Comparison of ENCODE assay signal across 7 mouse cellular contexts in genomic region chr6:125090341-125091085, GRCm38 (mm10). TPM values are rescaled to one million over a fixed set of nuclear protein-coding genes. Genes with fewer than 3 reads are reported as not detected.
A peak's percentile ranks its signal among the peaks of the same experiment; 100 is the strongest.
DNase-seq lines count a peak whose midpoint lies in the region; ATAC-seq and TF ChIP-seq lines count a peak whose summit lies in the region.

No protein-coding gene starts in this region.

- H3K36me3 ChIP-seq in neural tube, embryonic 11.5 days (ENCODE audit: control insufficient read depth, insufficient read depth, low read length), result no peaks in the 10 kb centered on the region
- no peaks in the 10 kb centered on the region for H3K36me3 ChIP-seq in forebrain, embryonic 11.5 days (ENCODE audit: control insufficient read depth, insufficient read depth, low read length)
- no peaks in the 10 kb centered on the region for H3K36me3 ChIP-seq in limb, embryonic 14.5 days (ENCODE audit: control insufficient read depth, insufficient read depth, low read length)
- H3K36me3 ChIP-seq in stomach, embryonic 16.5 days (ENCODE audit: control insufficient read depth, insufficient read depth, low read length), result no peaks in the 10 kb centered on the region

- no peak; the same call in 1 of the 2 replicates for ATAC-seq in neural tube, embryonic 11.5 days (ENCODE audit: insufficient read depth, low FRiP score, low TSS enrichment)
- no peak for ATAC-seq in forebrain, embryonic 11.5 days (replicated peaks; ENCODE audit: low FRiP score)
- no peak for ATAC-seq in limb, embryonic 14.5 days (ENCODE audit: low FRiP score, low read depth)
- no peak for ATAC-seq in stomach, embryonic 16.5 days (ENCODE audit: insufficient read depth, low FRiP score)
- no peak for ATAC-seq in cerebellum, adult (ENCODE audit: insufficient number of reproducible peaks, low FRiP score, low TSS enrichment)

- H3K4me1 ChIP-seq in neural tube, embryonic 11.5 days (ENCODE audit: control insufficient read depth, insufficient read depth, low read length), result peaks cover 18% of the 10 kb centered on the region
- peaks cover 23% of the 10 kb centered on the region for H3K4me1 ChIP-seq in forebrain, embryonic 11.5 days (replicated peaks; ENCODE audit: control insufficient read depth, insufficient read depth, low read length)
- H3K4me1 ChIP-seq in limb, embryonic 14.5 days (ENCODE audit: control insufficient read depth, insufficient read depth, low read length), result peaks cover 26% of the 10 kb centered on the region
- H3K4me1 ChIP-seq in stomach, embryonic 16.5 days (ENCODE audit: control insufficient read depth, insufficient read depth, low read length), result peaks cover 24% of the 10 kb centered on the region

- TF ChIP-seq POLR2A in limb, embryonic 14.5 days (IDR thresholded peaks at IDR 0.05; ENCODE audit: borderline replicate concordance, extremely low read depth, insufficient read depth, insufficient read length), result no peak

- DNase-seq in neural tube, embryonic 11.5 days (ENCODE audit: low spot score), result no peak
- DNase-seq in neural tube, embryonic 10.5 days (ENCODE audit: extremely low spot score, low spot score), result no peak
- no peak for DNase-seq in forebrain, embryonic 11.5 days (ENCODE audit: low spot score)
- DNase-seq in limb, embryonic 14.5 days (ENCODE audit: low spot score), result no peak
- DNase-seq in adrenal gland, adult 2 months, result no peak

- peak overlapping the region; percentile 47 for H3K4me2 ChIP-seq in neural tube, embryonic 11.5 days (ENCODE audit: low read depth)
- H3K4me2 ChIP-seq in forebrain, embryonic 11.5 days (ENCODE audit: low read depth, low read length, severe bottlenecking), result peak overlapping the region; percentile 48
- peak overlapping the region; percentile 55 for H3K4me2 ChIP-seq in limb, embryonic 14.5 days (replicated peaks; ENCODE audit: low read depth, low read length, severe bottlenecking)
- peak overlapping the region; percentile 56 for H3K4me2 ChIP-seq in stomach, embryonic 16.5 days (ENCODE audit: low read depth, low read length)

- peak overlapping the region; percentile 20; the same call in 1 of the 2 replicates for H3K4me3 ChIP-seq in neural tube, embryonic 11.5 days (ENCODE audit: low read depth, low read length)
- peak overlapping the region; percentile 11; the same call in 1 of the 2 replicates for H3K4me3 ChIP-seq in forebrain, embryonic 11.5 days (ENCODE audit: low read depth, low read length)
- H3K4me3 ChIP-seq in limb, embryonic 14.5 days (replicated peaks; ENCODE audit: low read length), result peak overlapping the region; percentile 21; the same call in 1 of the 2 replicates
- H3K4me3 ChIP-seq in stomach, embryonic 16.5 days (replicated peaks; ENCODE audit: low read length), result peak overlapping the region; percentile 14; the same call in 1 of the 2 replicates

- H3K27ac ChIP-seq in neural tube, embryonic 11.5 days (ENCODE audit: low read depth, low read length), result peak overlapping the region; percentile 95
- H3K27ac ChIP-seq in forebrain, embryonic 11.5 days (ENCODE audit: low read depth, low read length), result peak overlapping the region; percentile 94
- peak overlapping the region; percentile 91 for H3K27ac ChIP-seq in limb, embryonic 14.5 days (replicated peaks; ENCODE audit: low read depth, low read length)
- peak overlapping the region; percentile 95 for H3K27ac ChIP-seq in stomach, embryonic 16.5 days (ENCODE audit: low read length)

- WGBS in neural tube, embryonic 11.5 days, result 55% methylated on average over 10 of the region's 10 CpGs
- WGBS in forebrain, embryonic 11.5 days, result 54% methylated on average over 10 of the region's 10 CpGs
- WGBS in limb, embryonic 14.5 days, result 58% methylated on average over 10 of the region's 10 CpGs
- WGBS in stomach, embryonic 16.5 days, result 44% methylated on average over 10 of the region's 10 CpGs

- no peaks in the 10 kb centered on the region for H3K27me3 ChIP-seq in neural tube, embryonic 11.5 days (ENCODE audit: control insufficient read depth, insufficient read depth, low read length)
- H3K27me3 ChIP-seq in forebrain, embryonic 11.5 days (ENCODE audit: control insufficient read depth, insufficient read depth, low read length), result no peaks in the 10 kb centered on the region
- H3K27me3 ChIP-seq in limb, embryonic 14.5 days (ENCODE audit: control insufficient read depth, insufficient read depth, low read length), result no peaks in the 10 kb centered on the region
- no peaks in the 10 kb centered on the region for H3K27me3 ChIP-seq in stomach, embryonic 16.5 days (ENCODE audit: control insufficient read depth, insufficient read depth, low read length)

- peak overlapping the region; percentile 54 for H3K9ac ChIP-seq in neural tube, embryonic 11.5 days (ENCODE audit: low read length)
- H3K9ac ChIP-seq in forebrain, embryonic 11.5 days (ENCODE audit: low read length), result peak overlapping the region; percentile 57
- H3K9ac ChIP-seq in limb, embryonic 14.5 days (ENCODE audit: low read depth, low read length, severe bottlenecking), result 0 out of 2 replicates have a peak overlapping the region, but pooled peaks have one; percentile 34
- peak overlapping the region; percentile 58 for H3K9ac ChIP-seq in stomach, embryonic 16.5 days (ENCODE audit: low read length)

- H3K9me3 ChIP-seq in neural tube, embryonic 11.5 days (ENCODE audit: control insufficient read depth, low read length), result no peaks in the 10 kb centered on the region
- H3K9me3 ChIP-seq in forebrain, embryonic 11.5 days (ENCODE audit: control insufficient read depth, low read length), result no peaks in the 10 kb centered on the region
- no peaks in the 10 kb centered on the region for H3K9me3 ChIP-seq in limb, embryonic 14.5 days (ENCODE audit: control insufficient read depth, low read length)
- H3K9me3 ChIP-seq in stomach, embryonic 16.5 days (replicated peaks; ENCODE audit: control insufficient read depth, low read length), result no peaks in the 10 kb centered on the region

RNA-seq across cellular contexts. Expression of gene Chd4, which starts 5.3 kb away (rescaled TPM):
- polyA plus RNA-seq in neural tube, embryonic 11.5 days (2014; fragmentation: Nextera tagmentation; extraction: Ambion mirVana), result 117 and 123 TPM in 2 replicates
- 124 and 131 TPM in 2 replicates for polyA plus RNA-seq in forebrain, embryonic 11.5 days (2014; fragmentation: Nextera tagmentation; extraction: Ambion mirVana)
- polyA plus RNA-seq in limb, embryonic 14.5 days (2012; rRNA removed), result 75.0 and 89.7 TPM in 2 replicates
- 78.6 and 81.8 TPM in 2 replicates for polyA plus RNA-seq in limb, embryonic 14.5 days (2014; fragmentation: Nextera tagmentation; extraction: Ambion mirVana)
- 42.6 and 46.3 TPM in 2 replicates for polyA plus RNA-seq in stomach, embryonic 16.5 days (2015; fragmentation: Nextera tagmentation; extraction: Ambion mirVana)
- total RNA-seq in adrenal gland, adult 2 months (2021), result 100 to 1,000 TPM; 139 to 156 TPM
- 54.1 and 58.1 TPM in 2 replicates for polyA plus RNA-seq in adrenal gland, adult 2 months (2012; rRNA removed)

RNA-seq across cellular contexts. Expression of gene Lpar5, which starts 22.8 kb away (rescaled TPM):
- 0.34 and 0.57 TPM in 2 replicates for polyA plus RNA-seq in neural tube, embryonic 11.5 days (2014; fragmentation: Nextera tagmentation; extraction: Ambion mirVana)
- polyA plus RNA-seq in forebrain, embryonic 11.5 days (2014; fragmentation: Nextera tagmentation; extraction: Ambion mirVana), result 0.21 and 0.36 TPM in 2 replicates
- polyA plus RNA-seq in limb, embryonic 14.5 days (2012; rRNA removed), result 3.9 and 5.0 TPM in 2 replicates
- polyA plus RNA-seq in limb, embryonic 14.5 days (2014; fragmentation: Nextera tagmentation; extraction: Ambion mirVana), result 2.5 and 4.0 TPM in 2 replicates
- polyA plus RNA-seq in stomach, embryonic 16.5 days (2015; fragmentation: Nextera tagmentation; extraction: Ambion mirVana), result 9.5 and 13.6 TPM in 2 replicates
- total RNA-seq in adrenal gland, adult 2 months (2021), result under 1 TPM; 0.61 to 0.83 TPM
- 3.1 and 4.3 TPM in 2 replicates for polyA plus RNA-seq in adrenal gland, adult 2 months (2012; rRNA removed)

RNA-seq across cellular contexts. Expression of gene Acrbp, which starts 41.0 kb away (rescaled TPM):
- polyA plus RNA-seq in neural tube, embryonic 11.5 days (2014; fragmentation: Nextera tagmentation; extraction: Ambion mirVana), result 10.9 and 11.7 TPM in 2 replicates
- polyA plus RNA-seq in forebrain, embryonic 11.5 days (2014; fragmentation: Nextera tagmentation; extraction: Ambion mirVana), result 14.6 and 15.8 TPM in 2 replicates
- polyA plus RNA-seq in limb, embryonic 14.5 days (2012; rRNA removed), result 28.9 and 31.3 TPM in 2 replicates
- 9.4 and 13.9 TPM in 2 replicates for polyA plus RNA-seq in limb, embryonic 14.5 days (2014; fragmentation: Nextera tagmentation; extraction: Ambion mirVana)
- 10.6 and 12.9 TPM in 2 replicates for polyA plus RNA-seq in stomach, embryonic 16.5 days (2015; fragmentation: Nextera tagmentation; extraction: Ambion mirVana)
- total RNA-seq in adrenal gland, adult 2 months (2021), result 10 to 100 TPM in 1 of 2 experiments, 1 to 10 TPM in 1; 4.4 to 12.2 TPM
- 14.0 and 15.9 TPM in 2 replicates for polyA plus RNA-seq in adrenal gland, adult 2 months (2012; rRNA removed)

RNA-seq across cellular contexts. Expression of gene Nop2, which starts 41.2 kb away (rescaled TPM):
- polyA plus RNA-seq in neural tube, embryonic 11.5 days (2014; fragmentation: Nextera tagmentation; extraction: Ambion mirVana), result 62.7 and 63.4 TPM in 2 replicates
- polyA plus RNA-seq in forebrain, embryonic 11.5 days (2014; fragmentation: Nextera tagmentation; extraction: Ambion mirVana), result 65.4 and 70.3 TPM in 2 replicates
- polyA plus RNA-seq in limb, embryonic 14.5 days (2012; rRNA removed), result 43.7 and 48.5 TPM in 2 replicates
- polyA plus RNA-seq in limb, embryonic 14.5 days (2014; fragmentation: Nextera tagmentation; extraction: Ambion mirVana), result 54.2 TPM in 2 replicates
- 56.6 and 57.9 TPM in 2 replicates for polyA plus RNA-seq in stomach, embryonic 16.5 days (2015; fragmentation: Nextera tagmentation; extraction: Ambion mirVana)
- total RNA-seq in adrenal gland, adult 2 months (2021), result 10 to 100 TPM; 40.9 to 51.7 TPM
- 8.0 and 12.0 TPM in 2 replicates for polyA plus RNA-seq in adrenal gland, adult 2 months (2012; rRNA removed)

RNA-seq across cellular contexts. Expression of gene Ing4, which starts 51.0 kb away (rescaled TPM):
- 130 and 132 TPM in 2 replicates for polyA plus RNA-seq in neural tube, embryonic 11.5 days (2014; fragmentation: Nextera tagmentation; extraction: Ambion mirVana)
- polyA plus RNA-seq in forebrain, embryonic 11.5 days (2014; fragmentation: Nextera tagmentation; extraction: Ambion mirVana), result 126 and 135 TPM in 2 replicates
- polyA plus RNA-seq in limb, embryonic 14.5 days (2012; rRNA removed), result 143 TPM in 2 replicates
- 122 and 131 TPM in 2 replicates for polyA plus RNA-seq in limb, embryonic 14.5 days (2014; fragmentation: Nextera tagmentation; extraction: Ambion mirVana)
- polyA plus RNA-seq in stomach, embryonic 16.5 days (2015; fragmentation: Nextera tagmentation; extraction: Ambion mirVana), result 114 and 115 TPM in 2 replicates
- 10 to 100 TPM; 51.0 to 60.6 TPM for total RNA-seq in adrenal gland, adult 2 months (2021)
- polyA plus RNA-seq in adrenal gland, adult 2 months (2012; rRNA removed), result 35.5 and 37.4 TPM in 2 replicates
